Mouse (Mus musculus): Measurements from ENCODE around the gene Ppp1r12b. TPM values are rescaled to one million over a fixed set of nuclear protein-coding genes. Genes with fewer than 3 reads are reported as not detected.

Gene Ppp1r12b
- polyA plus RNA-seq, 1 experiment from 2014 or later: 21.2 TPM

DNA sequence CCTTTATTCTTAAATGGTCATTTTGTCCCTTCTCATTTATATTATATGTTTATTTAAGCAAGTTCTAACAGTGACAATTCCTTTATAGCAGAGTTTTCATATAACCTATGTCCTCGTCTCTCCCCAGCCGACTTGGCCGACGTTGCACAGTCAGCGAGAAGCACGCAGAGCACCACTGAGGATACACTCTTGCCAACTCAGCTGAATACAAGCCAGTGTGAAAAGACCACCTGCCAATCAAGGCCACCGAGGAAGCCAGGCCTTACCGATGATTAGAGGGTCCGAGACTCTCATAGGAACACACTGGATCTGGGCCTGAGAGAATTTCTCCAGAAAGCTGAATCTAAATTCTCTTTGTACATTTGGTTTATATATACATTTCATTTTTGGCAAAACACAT is 150.3 kb downstream of the Ppp1r12b start:
- H3K4me1 ChIP-seq (ENCODE audit: control insufficient read depth, insufficient read depth, low read length): peaks cover 6% of the 10 kb centered on the region; the same call in 1 of the 2 replicates
- peak overlapping the region; percentile 16; the same call in 1 of the 2 replicates for H3K27ac ChIP-seq (ENCODE audit: low read depth, low read length)
- ATAC-seq (ENCODE audit: low read depth): no peak
- WGBS: 65% methylated on average over 9 of the region's 9 CpGs
- no peak overlapping the region for H3K9ac ChIP-seq (replicated peaks; ENCODE audit: low read depth, low read length)
- no peak overlapping the region for H3K4me3 ChIP-seq (ENCODE audit: low read depth, low read length)
- no peaks in the 10 kb centered on the region for H3K36me3 ChIP-seq (ENCODE audit: control insufficient read depth, insufficient read depth, low read length)
- no peaks in the 10 kb centered on the region for H3K9me3 ChIP-seq (ENCODE audit: control insufficient read depth, low read length)
- no peaks in the 10 kb centered on the region for H3K27me3 ChIP-seq (ENCODE audit: control insufficient read depth, insufficient read depth, low read length)
- no peak overlapping the region for H3K4me2 ChIP-seq (ENCODE audit: low read depth, low read length)

DNA sequence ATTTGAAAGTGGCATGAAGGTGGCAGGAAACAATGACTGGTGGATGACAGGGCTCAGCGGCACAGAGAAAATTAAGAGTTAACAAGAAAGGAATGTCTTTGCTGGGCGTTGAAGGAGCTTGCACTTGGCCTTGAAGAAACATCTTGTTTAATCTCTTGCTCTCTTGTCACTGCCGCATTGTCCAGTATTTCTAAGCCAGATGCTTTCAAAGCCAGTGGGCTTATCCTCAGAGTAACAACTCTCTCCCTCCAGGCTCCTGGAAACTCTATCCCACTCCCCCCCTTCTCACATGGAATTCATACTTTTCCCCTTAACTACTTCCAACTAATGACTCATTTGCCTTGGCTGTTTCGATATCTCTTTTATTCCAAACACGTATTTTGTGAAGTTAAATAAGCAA is 151.4 kb downstream of the Ppp1r12b start:
- H3K9me3 ChIP-seq (ENCODE audit: control insufficient read depth, low read length): no peaks in the 10 kb centered on the region
- no peak overlapping the region for H3K4me3 ChIP-seq (ENCODE audit: low read depth, low read length)
- no peak overlapping the region for H3K9ac ChIP-seq (replicated peaks; ENCODE audit: low read depth, low read length)
- no peaks in the 10 kb centered on the region for H3K27me3 ChIP-seq (ENCODE audit: control insufficient read depth, insufficient read depth, low read length)
- no peak overlapping the region for H3K4me2 ChIP-seq (ENCODE audit: low read depth, low read length)
- ATAC-seq (ENCODE audit: low read depth): no peak
- WGBS: 73% methylated on average over 5 of the region's 5 CpGs
- H3K36me3 ChIP-seq (ENCODE audit: control insufficient read depth, insufficient read depth, low read length): no peaks in the 10 kb centered on the region
- H3K27ac ChIP-seq (ENCODE audit: low read depth, low read length): no peak overlapping the region
- peaks cover 6% of the 10 kb centered on the region; the same call in 1 of the 2 replicates for H3K4me1 ChIP-seq (ENCODE audit: control insufficient read depth, insufficient read depth, low read length)

DNA sequence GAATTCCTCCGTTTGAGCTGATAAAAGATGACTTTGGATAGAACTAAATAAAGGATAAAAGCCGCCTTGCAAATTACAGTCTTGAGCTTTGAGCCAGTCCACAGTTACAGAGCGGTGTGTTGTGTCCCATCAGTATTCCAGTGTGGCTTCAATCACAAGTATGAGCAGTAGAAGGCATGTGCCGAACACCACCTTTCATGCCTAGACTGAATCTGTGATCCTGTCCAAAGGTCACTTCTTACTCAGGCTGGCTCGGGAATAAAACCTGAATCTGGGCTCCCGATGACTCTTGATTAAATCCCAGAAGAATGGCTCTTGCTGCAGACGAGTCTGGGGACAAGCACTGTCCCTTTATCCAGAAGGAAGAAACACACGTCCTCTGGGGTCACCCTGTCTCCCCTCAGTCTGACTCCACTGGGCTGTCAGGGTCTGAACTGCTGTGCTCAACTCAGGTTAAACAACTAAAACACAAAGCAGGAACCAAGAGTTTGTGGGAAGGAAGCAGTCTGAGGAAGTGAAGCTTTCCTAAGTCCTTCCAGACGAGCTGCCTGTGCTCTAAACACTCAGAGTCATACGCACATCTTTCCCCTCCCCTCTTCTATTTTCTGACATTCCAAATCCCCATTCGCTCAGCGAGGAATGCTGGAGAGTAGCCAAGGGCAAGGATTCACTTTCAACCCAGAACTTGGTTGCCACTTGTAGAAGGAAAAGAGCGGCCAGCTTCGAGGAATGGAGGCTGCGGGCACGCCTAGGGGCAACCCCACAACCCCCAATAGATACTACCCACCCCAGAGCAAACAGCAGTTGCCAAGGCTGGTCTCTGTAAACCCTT is 152.2 kb downstream of the Ppp1r12b start:
- Histone ChIP-seq H3K4me1 (ENCODE audit: control insufficient read depth, insufficient read depth, low read length) (peaks cover 6% of the 10 kb centered on the region; the same call in 1 of the 2 replicates), H3K4me3 (ENCODE audit: low read depth, low read length) (no peak overlapping the region), H3K9ac (replicated peaks; ENCODE audit: low read depth, low read length) (no peak overlapping the region), H3K27ac (ENCODE audit: low read depth, low read length) (no peak overlapping the region), H3K36me3 (ENCODE audit: control insufficient read depth, insufficient read depth, low read length) (no peaks in the 10 kb centered on the region), H3K9me3 (ENCODE audit: control insufficient read depth, low read length) (no peaks in the 10 kb centered on the region), H3K4me2 (ENCODE audit: low read depth, low read length) (no peak overlapping the region), H3K27me3 (ENCODE audit: control insufficient read depth, insufficient read depth, low read length) (no peaks in the 10 kb centered on the region)
- ATAC-seq (ENCODE audit: low read depth): no peak
- WGBS: 71% methylated on average over 16 of the region's 16 CpGs

DNA sequence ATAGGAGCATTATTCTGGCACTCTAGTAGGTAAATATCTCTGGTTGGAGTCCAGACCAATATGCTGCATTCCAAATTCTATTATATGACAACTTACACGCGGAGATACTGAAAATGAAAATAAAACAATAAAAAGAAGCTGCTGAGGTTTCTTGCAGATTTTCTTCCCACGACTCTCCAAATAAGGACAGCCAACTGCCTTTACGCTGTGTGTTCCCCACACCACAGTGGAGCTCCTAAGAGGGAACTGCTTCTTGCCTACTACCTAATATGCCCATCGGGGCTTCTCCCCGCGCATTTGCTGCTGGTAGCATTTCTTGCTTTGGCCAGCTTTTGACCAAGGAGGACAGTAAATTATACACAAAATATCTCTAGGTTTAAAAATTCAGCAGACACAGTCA is 154.0 kb downstream of the Ppp1r12b start:
- H3K4me2 ChIP-seq (ENCODE audit: low read depth, low read length): no peak overlapping the region
- no peak overlapping the region for H3K9ac ChIP-seq (replicated peaks; ENCODE audit: low read depth, low read length)
- H3K4me3 ChIP-seq (ENCODE audit: low read depth, low read length): no peak overlapping the region
- no peak overlapping the region for H3K27ac ChIP-seq (ENCODE audit: low read depth, low read length)
- 91% methylated on average over 7 of the region's 7 CpGs for WGBS
- H3K36me3 ChIP-seq (ENCODE audit: control insufficient read depth, insufficient read depth, low read length): no peaks in the 10 kb centered on the region
- H3K9me3 ChIP-seq (ENCODE audit: control insufficient read depth, low read length): no peaks in the 10 kb centered on the region
- no peaks in the 10 kb centered on the region for H3K27me3 ChIP-seq (ENCODE audit: control insufficient read depth, insufficient read depth, low read length)
- ATAC-seq (ENCODE audit: low read depth): no peak
- peaks cover 6% of the 10 kb centered on the region; the same call in 1 of the 2 replicates for H3K4me1 ChIP-seq (ENCODE audit: control insufficient read depth, insufficient read depth, low read length)

DNA sequence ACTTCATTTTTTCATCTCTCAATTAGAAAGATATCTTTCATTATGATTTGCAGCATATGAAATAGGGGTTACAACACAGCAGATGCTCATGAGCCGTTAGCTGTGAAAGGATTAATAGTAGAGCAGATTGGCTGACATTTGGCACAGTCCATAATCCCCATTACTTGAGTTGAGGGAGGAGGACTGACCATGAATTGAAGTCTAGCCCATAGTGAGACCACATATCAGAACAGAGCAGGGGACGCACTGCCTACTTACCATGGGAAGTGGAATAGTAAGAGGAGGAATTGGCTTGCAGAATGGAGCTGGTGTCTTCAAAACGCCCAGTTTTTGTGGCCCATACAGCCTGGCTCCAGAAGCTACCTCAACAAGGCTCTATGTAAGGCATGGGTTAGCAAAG is 159.2 kb downstream of the Ppp1r12b start:
- H3K4me3 ChIP-seq (ENCODE audit: low read depth, low read length): no peak overlapping the region
- WGBS: 68% methylated on average over 3 of the region's 3 CpGs

DNA sequence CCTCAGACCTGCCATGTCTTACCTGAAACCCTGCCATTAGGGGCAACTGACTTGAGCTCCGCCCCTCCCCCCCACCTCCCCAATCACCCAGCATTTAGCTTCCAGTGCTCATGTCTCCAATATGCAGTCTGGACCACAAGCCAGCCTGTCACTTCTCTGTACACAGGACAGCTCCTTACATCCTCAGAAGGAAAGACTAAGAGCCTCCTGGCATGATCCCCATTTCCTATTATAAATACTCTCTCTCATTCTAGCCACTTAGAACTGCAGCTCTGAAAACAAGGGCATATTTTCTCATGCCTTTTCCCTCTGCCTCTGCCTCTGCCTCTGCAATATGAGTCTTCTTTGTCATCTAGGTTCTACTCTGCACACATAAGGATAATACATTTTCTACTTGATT is 159.7 kb downstream of the Ppp1r12b start:
- Histone ChIP-seq H3K4me3 (ENCODE audit: low read depth, low read length) (no peak overlapping the region), H3K27me3 (ENCODE audit: control insufficient read depth, insufficient read depth, low read length) (no peaks in the 10 kb centered on the region), H3K9ac (replicated peaks; ENCODE audit: low read depth, low read length) (no peak overlapping the region), H3K9me3 (ENCODE audit: control insufficient read depth, low read length) (no peaks in the 10 kb centered on the region), H3K27ac (ENCODE audit: low read depth, low read length) (no peak overlapping the region), H3K36me3 (ENCODE audit: control insufficient read depth, insufficient read depth, low read length) (no peaks in the 10 kb centered on the region), H3K4me1 (ENCODE audit: control insufficient read depth, insufficient read depth, low read length) (no peaks in the 10 kb centered on the region), H3K4me2 (ENCODE audit: low read depth, low read length) (no peak overlapping the region)
- no peak for ATAC-seq (ENCODE audit: low read depth)
- 90% methylated on average over 1 of the region's 1 CpGs for WGBS

More for the DNA sequence above, 159.2 kb downstream of the Ppp1r12b start:
- Histone ChIP-seq H3K4me1 (ENCODE audit: control insufficient read depth, insufficient read depth, low read length) (no peaks in the 10 kb centered on the region), H3K27me3 (ENCODE audit: control insufficient read depth, insufficient read depth, low read length) (no peaks in the 10 kb centered on the region), H3K9ac (replicated peaks; ENCODE audit: low read depth, low read length) (no peak overlapping the region), H3K36me3 (ENCODE audit: control insufficient read depth, insufficient read depth, low read length) (no peaks in the 10 kb centered on the region), H3K27ac (ENCODE audit: low read depth, low read length) (no peak overlapping the region), H3K4me2 (ENCODE audit: low read depth, low read length) (no peak overlapping the region), H3K9me3 (ENCODE audit: control insufficient read depth, low read length) (no peaks in the 10 kb centered on the region)
- ATAC-seq (ENCODE audit: low read depth): no peak

DNA sequence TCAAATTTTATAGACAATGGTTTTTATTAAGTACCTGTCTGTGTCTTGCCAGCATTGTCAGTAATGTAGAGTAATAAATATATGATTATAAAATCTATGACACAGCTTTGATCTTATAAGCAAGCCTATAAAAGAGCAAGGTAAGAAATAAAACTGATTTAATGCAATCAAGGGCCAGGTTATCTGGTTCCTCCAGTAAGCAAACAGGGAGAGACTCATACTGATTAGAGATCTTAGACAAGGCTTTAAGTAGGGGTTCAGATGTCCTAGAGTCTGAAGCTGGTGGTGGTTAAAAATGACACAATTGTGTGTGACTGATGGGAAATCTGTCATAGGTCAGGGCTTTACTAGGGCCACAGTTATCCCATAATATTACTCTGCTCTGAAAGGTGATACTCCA is 164.3 kb downstream of the Ppp1r12b start:
- H3K27me3 ChIP-seq (ENCODE audit: control insufficient read depth, insufficient read depth, low read length): no peaks in the 10 kb centered on the region
- H3K27ac ChIP-seq (ENCODE audit: low read depth, low read length): no peak overlapping the region
- H3K4me3 ChIP-seq (ENCODE audit: low read depth, low read length): no peak overlapping the region
- no peaks in the 10 kb centered on the region for H3K9me3 ChIP-seq (ENCODE audit: control insufficient read depth, low read length)
- no peaks in the 10 kb centered on the region for H3K36me3 ChIP-seq (ENCODE audit: control insufficient read depth, insufficient read depth, low read length)
- no peak overlapping the region for H3K4me2 ChIP-seq (ENCODE audit: low read depth, low read length)
- H3K4me1 ChIP-seq (ENCODE audit: control insufficient read depth, insufficient read depth, low read length): no peaks in the 10 kb centered on the region
- no peak overlapping the region for H3K9ac ChIP-seq (replicated peaks; ENCODE audit: low read depth, low read length)
- no peak for ATAC-seq (ENCODE audit: low read depth)

DNA sequence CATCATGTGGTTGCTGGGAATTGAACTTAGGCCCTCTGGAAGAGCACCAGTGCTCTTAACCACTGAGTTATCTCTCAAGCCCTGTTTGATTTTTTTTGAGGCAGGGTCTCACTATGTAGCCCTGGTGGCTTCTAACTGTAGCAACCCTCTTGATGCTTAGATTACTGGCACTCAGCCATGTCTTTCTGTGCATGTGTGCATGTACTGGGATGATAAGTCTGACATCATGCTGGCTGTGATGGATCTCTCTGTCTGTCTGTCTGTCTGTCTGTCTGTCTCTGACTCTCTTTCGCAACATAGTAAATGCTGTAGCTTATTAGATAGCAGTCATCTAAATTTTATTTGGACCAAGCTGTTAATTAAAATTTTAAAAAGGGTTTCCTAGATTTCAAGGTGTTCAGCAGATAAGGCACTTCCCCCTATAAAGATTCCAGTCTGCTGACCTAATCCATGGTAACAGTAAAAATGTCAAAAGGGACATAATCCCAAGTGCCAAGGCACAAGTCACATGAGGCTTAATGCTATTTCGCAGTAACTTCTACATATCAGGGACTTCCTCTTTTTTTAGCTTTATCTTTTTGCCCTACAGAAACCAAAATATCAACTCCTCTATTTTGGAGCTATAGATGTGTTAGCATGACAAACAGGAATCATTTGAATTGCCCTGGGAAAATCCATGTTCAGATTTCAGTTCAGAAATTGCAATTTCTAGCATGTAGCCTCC is 164.9 kb downstream of the Ppp1r12b start:
- H3K9me3 ChIP-seq (ENCODE audit: control insufficient read depth, low read length): no peaks in the 10 kb centered on the region
- no peak for ATAC-seq (ENCODE audit: low read depth)
- H3K4me1 ChIP-seq (ENCODE audit: control insufficient read depth, insufficient read depth, low read length): no peaks in the 10 kb centered on the region
- H3K36me3 ChIP-seq (ENCODE audit: control insufficient read depth, insufficient read depth, low read length): no peaks in the 10 kb centered on the region
- no peak overlapping the region for H3K9ac ChIP-seq (replicated peaks; ENCODE audit: low read depth, low read length)
- H3K4me3 ChIP-seq (ENCODE audit: low read depth, low read length): no peak overlapping the region
- H3K27me3 ChIP-seq (ENCODE audit: control insufficient read depth, insufficient read depth, low read length): no peaks in the 10 kb centered on the region
- no peak overlapping the region for H3K27ac ChIP-seq (ENCODE audit: low read depth, low read length)
- H3K4me2 ChIP-seq (ENCODE audit: low read depth, low read length): no peak overlapping the region
- 97% methylated on average over 2 of the region's 2 CpGs for WGBS

DNA sequence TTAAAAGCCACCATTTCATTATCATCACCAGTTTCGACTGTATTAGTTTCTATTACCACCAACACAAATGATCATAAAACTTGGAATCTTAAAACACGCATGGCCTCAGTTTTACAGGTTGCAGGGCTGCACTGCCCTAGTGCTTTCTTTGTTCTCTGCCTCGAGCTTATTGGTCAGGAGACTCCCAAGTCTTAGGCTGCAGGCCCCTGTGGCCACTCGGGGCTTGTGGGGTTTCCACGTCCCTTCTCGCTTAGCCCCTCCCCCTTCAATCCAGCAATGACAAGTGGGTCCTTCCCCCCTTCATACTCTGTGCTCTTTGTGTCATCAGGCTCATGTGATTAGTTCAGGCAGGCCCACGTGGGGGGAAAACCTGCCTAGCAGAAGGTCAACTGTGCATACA is 167.6 kb downstream of the Ppp1r12b start:
- Histone ChIP-seq H3K36me3 (ENCODE audit: control insufficient read depth, insufficient read depth, low read length) (no peaks in the 10 kb centered on the region), H3K27ac (ENCODE audit: low read depth, low read length) (no peak overlapping the region), H3K4me1 (ENCODE audit: control insufficient read depth, insufficient read depth, low read length) (no peaks in the 10 kb centered on the region), H3K4me2 (ENCODE audit: low read depth, low read length) (no peak overlapping the region), H3K9ac (replicated peaks; ENCODE audit: low read depth, low read length) (no peak overlapping the region), H3K4me3 (ENCODE audit: low read depth, low read length) (no peak overlapping the region), H3K27me3 (ENCODE audit: control insufficient read depth, insufficient read depth, low read length) (no peaks in the 10 kb centered on the region), H3K9me3 (ENCODE audit: control insufficient read depth, low read length) (no peaks in the 10 kb centered on the region)
- ATAC-seq (ENCODE audit: low read depth): no peak
- WGBS: 41% methylated on average over 7 of the region's 7 CpGs
